Mouse (Mus musculus): ENCODE measurements at regions not wholly inside any gene's neighbourhood (a gene's known extent, or its start where the extent isn't known, plus 50 kb on each side); places are given as distances from the start of the nearest gene placed in this dataset.

GRCm38 (mm10) chr3:15112177-15112838, 219.8 kb downstream of the Gm9733 start:
- DNase-seq, result no peak

- no peak for DNase-seq
These were observed 213.3 kb downstream of the Gm9733 start for GRCm38 (mm10) chr3:15118634-15119356.

- DNase-seq, result no peak
These were observed 205.4 kb downstream of the Gm9733 start for GRCm38 (mm10) chr3:15126736-15127135.

DNA sequence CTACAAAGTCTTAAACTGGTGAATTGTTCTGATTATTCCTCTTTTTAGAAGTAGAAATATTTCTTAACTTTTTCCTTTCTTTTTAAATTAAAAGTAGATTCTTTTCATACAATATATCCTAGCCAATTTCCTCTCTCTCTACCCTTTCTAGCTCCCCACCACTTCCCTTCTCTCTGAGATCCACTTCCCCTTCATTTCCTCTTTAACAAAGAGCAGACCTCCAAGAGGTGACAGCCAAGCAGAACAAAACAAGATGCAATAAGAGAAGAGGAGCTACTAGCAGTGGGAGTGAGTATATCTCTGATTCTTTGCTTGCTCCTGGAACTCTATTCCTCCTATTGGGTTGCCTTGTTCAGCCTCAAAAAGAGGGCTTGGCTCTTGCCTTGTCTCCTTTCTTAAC, 203.7 kb downstream of the Gm9733 start:
- no peak for DNase-seq

GRCm38 (mm10) chr3:15128960-15129359, 203.1 kb downstream of the Gm9733 start:
- no peak for DNase-seq

DNA sequence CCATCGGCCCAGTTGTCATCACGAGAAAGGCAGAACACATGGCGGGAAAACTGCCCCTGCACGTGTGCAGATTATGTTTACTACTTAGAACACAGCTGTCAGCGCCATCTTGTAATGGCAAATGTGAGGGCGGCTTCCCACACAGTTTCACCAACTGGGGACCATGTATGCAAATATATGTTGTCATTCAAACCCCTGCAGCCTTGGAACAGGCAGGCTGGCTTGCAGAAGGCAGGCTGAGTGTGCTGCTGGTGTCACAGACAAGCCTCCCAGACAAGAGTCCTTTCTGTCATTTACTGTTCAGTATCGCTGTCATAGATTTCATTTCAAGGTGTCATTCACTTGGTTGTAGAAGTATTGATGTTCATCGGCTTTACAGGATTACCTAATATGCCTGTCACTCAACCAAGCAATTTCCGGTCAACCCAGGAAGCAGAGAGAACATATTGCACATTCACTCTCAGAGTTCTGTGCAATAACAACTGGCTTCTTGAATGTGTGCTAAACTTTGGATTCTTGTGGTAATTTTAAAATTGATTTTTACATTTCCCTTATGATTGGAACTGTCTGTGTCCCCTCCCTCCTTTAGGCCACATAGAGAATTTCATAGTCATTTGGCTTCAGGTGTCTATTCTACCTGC, 202.3 kb downstream of the Gm9733 start:
- no peak for DNase-seq

DNA sequence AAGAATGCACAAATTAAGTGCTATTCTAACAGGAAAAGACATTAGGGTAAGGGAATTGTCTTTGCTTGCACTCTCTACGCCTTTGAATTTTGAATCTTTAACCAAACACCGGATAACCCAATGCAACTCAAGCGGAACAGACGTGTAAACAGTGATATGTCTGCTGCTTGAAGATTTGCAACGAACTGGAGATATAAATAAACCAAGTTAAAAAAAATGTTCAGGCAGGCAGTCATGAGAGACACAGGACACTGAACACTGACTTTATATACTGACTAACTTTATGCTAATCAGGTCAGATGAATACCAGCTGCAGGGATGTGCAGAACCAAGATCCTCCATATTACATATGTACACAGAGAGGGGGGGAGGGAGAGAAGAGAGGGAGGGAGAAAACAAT, 200.0 kb downstream of the Gm9733 start:
- DNase-seq, result no peak

DNA sequence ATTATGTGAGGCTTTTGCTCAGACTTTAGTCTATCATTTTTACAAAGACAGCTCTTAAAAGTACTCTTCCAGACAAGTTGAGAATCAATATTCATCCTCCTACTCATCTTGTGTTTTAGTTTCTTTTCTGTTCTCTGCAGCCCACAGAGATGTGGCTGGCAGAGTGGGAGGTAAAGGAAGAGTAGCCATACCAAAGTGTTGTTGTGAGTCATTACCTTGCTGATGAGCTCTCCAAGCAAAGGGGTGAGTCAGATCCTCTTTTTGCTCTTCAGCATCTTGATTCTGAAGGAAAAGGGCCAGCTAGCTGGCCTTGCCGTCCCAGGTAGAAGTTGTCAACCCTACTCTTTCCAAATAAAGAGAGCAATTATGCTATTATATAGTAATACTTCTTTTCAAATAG, 192.6 kb downstream of the Gm9733 start:
- DNase-seq, result no peak

GRCm38 (mm10) chr3:15153710-15154109, 178.4 kb downstream of the Gm9733 start:
- no peak for DNase-seq

- peak; percentile 47 for DNase-seq
These were observed 177.9 kb downstream of the Gm9733 start for GRCm38 (mm10) chr3:15154153-15154552.

GRCm38 (mm10) chr3:15156681-15157080, 175.4 kb downstream of the Gm9733 start:
- no peak for DNase-seq

GRCm38 (mm10) chr3:15157842-15158241, 174.3 kb downstream of the Gm9733 start:
- no peak for DNase-seq

DNA sequence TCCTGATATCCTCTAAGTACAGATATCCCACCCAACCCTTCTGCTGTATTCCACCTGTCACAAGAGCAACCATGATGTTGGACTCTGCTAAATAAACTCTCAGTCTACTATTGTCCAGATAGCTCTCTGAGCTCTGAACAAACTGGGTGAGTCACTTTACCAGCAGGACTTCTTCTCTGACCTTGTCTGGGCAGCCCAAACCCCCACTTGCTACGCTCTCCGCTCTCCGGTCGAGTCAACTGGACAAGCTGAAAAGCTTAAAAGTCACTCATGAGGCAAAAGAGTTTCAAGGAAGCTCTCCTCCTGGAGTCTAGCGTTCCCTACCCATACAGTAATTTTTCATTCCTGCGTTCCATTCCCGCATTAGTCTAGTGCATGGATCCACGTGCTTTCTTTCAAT, 173.2 kb downstream of the Gm9733 start:
- no peak for DNase-seq

- DNase-seq, result no peak
These were observed 172.0 kb downstream of the Gm9733 start for GRCm38 (mm10) chr3:15159965-15160714.

DNA sequence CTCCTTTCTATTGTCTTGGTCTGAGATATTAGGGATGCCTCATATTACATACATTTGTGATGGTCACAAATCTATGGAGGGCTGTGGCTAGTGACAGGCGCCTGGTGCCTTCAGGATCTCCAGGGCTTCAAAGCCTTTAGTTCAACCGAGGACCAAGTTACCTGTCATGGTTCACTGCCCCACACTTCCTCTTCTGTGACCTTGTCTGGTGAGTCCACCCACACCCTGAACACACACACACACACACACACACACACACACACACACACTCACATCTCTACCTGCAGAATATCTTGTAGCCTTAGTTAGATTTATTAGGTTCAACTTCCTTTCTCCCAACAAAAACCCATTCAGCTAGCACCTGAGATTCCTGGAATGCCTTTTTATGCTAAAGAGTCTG, 156.3 kb downstream of the Gm9733 start:
- no peak for DNase-seq

DNA sequence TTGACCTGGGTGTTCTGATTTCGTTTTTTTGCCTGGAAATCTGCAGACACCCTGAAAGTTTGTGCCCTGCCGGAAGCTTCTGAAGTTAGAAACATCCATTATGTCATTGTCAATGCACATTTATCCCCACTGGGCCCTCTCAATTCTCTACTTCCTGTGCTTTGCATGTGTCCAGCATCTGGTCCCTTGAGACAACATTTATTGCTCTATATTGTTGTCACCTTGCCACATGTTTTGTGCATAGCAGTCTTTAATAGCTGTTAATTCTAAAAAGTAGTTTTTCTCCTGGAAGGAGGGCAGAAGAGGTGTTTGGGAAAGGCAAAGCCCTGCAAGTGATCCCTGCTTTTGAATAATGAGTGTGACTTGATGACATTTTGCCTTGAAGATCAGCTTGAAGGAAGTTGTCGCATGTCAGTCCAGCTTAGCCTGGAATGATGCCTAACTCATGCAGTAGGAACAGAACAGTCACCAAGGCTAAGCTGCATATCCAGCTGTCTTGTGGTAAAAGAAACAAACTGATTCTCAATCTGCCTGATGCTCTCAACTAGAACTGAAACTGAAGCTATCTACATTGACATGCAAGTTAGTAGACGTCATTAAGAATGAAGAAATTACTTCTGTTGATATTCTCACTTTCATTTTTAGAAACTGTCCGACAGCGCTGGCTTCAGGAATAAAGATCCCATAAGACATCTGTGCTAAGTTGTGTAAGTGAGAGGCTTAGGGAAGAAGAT, 152.9 kb downstream of the Gm9733 start:
- no peak for DNase-seq

- DNase-seq, result no peak
These were observed 151.0 kb downstream of the Gm9733 start for GRCm38 (mm10) chr3:15181111-15181510.

GRCm38 (mm10) chr3:15186731-15187130, 145.4 kb downstream of the Gm9733 start:
- DNase-seq, result no peak

DNA sequence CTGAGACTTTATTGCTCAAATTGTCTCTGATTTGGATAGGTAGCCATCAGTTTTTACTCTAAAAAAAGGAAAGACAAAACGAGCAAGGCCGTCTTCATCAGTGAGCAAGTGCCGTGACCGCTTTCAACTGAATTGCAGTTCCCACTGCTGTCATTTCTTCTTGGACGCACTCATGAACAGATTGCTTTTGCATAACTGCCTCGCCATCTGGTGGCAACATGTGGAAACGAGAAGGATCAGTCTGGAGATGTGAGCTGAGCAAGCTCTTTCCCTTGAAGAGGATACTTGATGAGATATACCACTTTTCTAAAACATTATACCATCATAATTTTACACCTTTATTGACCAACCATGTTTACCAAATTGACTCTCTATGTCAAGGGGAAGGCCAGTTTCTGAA, 137.7 kb downstream of the Gm9733 start:
- DNase-seq, result peak; percentile 15

GRCm38 (mm10) chr3:15196101-15196500, 136.0 kb downstream of the Gm9733 start:
- DNase-seq, result no peak

GRCm38 (mm10) chr3:15198086-15198485, 134.0 kb downstream of the Gm9733 start:
- no peak for DNase-seq

GRCm38 (mm10) chr3:15200309-15200708, 131.8 kb downstream of the Gm9733 start:
- DNase-seq, result no peak
